Mouse (Mus musculus): ENCODE measurements at regions not wholly inside any gene's neighbourhood (a gene's known extent, or its start where the extent isn't known, plus 50 kb on each side); places are given as distances from the start of the nearest gene placed in this dataset.

- no peak for DNase-seq (ENCODE audit: extremely low read depth, insufficient read length, low spot score)
Observed at GRCm38 (mm10) chr9:42196552-42196951, 67.5 kb downstream of the Sc5d start.

GRCm38 (mm10) chr9:42196110-42196509, 67.9 kb downstream of the Sc5d start:
- no peak for DNase-seq (ENCODE audit: extremely low read depth, insufficient read length, low spot score)

- DNase-seq (ENCODE audit: extremely low read depth, insufficient read length, low spot score), result no peak
Observed at GRCm38 (mm10) chr9:42195651-42196050, 68.4 kb downstream of the Sc5d start.

GRCm38 (mm10) chr9:42194939-42195338, 69.1 kb downstream of the Sc5d start:
- DNase-seq (ENCODE audit: extremely low read depth, insufficient read length, low spot score), result no peak

- no peak for DNase-seq (ENCODE audit: extremely low read depth, insufficient read length, low spot score)
Observed at GRCm38 (mm10) chr9:42194176-42194575, 69.9 kb downstream of the Sc5d start.

GRCm38 (mm10) chr9:42192967-42193733, 69.1 kb upstream of the Sorl1 start:
- DNase-seq (ENCODE audit: extremely low read depth, insufficient read length, low spot score), result no peak

GRCm38 (mm10) chr9:42187371-42188228, 63.5 kb upstream of the Sorl1 start:
- DNase-seq (ENCODE audit: extremely low read depth, insufficient read length, low spot score), result no peak

- no peak for DNase-seq (ENCODE audit: extremely low read depth, insufficient read length, low spot score)
Observed at GRCm38 (mm10) chr9:42184104-42184635, 60.1 kb upstream of the Sorl1 start.

- no peak for DNase-seq (ENCODE audit: extremely low read depth, insufficient read length, low spot score)
Observed at GRCm38 (mm10) chr9:42183448-42183847, 59.4 kb upstream of the Sorl1 start.

- DNase-seq (ENCODE audit: extremely low read depth, insufficient read length, low spot score), result no peak
Observed at GRCm38 (mm10) chr9:42182400-42182799, 58.3 kb upstream of the Sorl1 start.

GRCm38 (mm10) chr9:42180152-42180551, 56.1 kb upstream of the Sorl1 start:
- DNase-seq (ENCODE audit: extremely low read depth, insufficient read length, low spot score), result peak; percentile 19

GRCm38 (mm10) chr9:42178759-42179377, 54.8 kb upstream of the Sorl1 start:
- DNase-seq (ENCODE audit: extremely low read depth, insufficient read length, low spot score), result no peak

GRCm38 (mm10) chr9:42174349-42174955, 50.4 kb upstream of the Sorl1 start:
- no peak for DNase-seq (ENCODE audit: extremely low read depth, insufficient read length, low spot score)

Measured in 3134 (cell line).